Comparison of ENCODE assay signal across 40 mouse cellular contexts in genomic region chr12:83926061-83926460, GRCm38 (mm10). TPM values are rescaled to one million over a fixed set of nuclear protein-coding genes. Genes with fewer than 3 reads are reported as not detected.
DNase-seq lines count a peak whose midpoint lies in the region; ATAC-seq and TF ChIP-seq lines count a peak whose summit lies in the region.
"Had no signal": no experiment of that assay in that cellular context is flagged by ENCODE, and none has a peak within 500 bp of the region (broad histone marks: within the 10 kb centered on the region; RNA-seq: fewer than 3 reads in every experiment).

No protein-coding gene starts in this region.

- no peaks in the 10 kb centered on the region for H3K36me3 ChIP-seq in heart, embryonic 12.5 days
- no peaks in the 10 kb centered on the region for H3K36me3 ChIP-seq in lung, embryonic 14.5 days (ENCODE audit: insufficient read depth)
- H3K36me3 ChIP-seq: embryonic facial prominence, embryonic 10.5 days; embryonic facial prominence, embryonic 15.5 days; forebrain, embryonic 12.5 days; heart, embryonic 15.5 days; hindbrain, embryonic 10.5 days; hindbrain, embryonic 15.5 days; limb, embryonic 12.5 days had no signal

- TF ChIP-seq CTCF in gastrocnemius, adult 2 months (IDR thresholded peaks at IDR 0.05): no peak
- no peak for TF ChIP-seq CTCF in lung, embryonic 14.5 days (IDR thresholded peaks at IDR 0.05; ENCODE audit: low read depth)

- H3K9ac ChIP-seq in heart, embryonic 12.5 days: no peak overlapping the region
- H3K9ac ChIP-seq in lung, embryonic 14.5 days: no peak overlapping the region
- H3K9ac ChIP-seq: embryonic facial prominence, embryonic 15.5 days; forebrain, embryonic 12.5 days; forebrain, postnatal 0 days; heart, embryonic 15.5 days; hindbrain, embryonic 15.5 days; limb, embryonic 12.5 days had no signal

- H3K27ac ChIP-seq in gastrocnemius, adult 2 months: peak overlapping the region; percentile 31; the same call in 1 of the 2 replicates
- H3K27ac ChIP-seq in heart, embryonic 12.5 days (ENCODE audit: poor library complexity, severe bottlenecking): 0 out of 2 replicates have a peak overlapping the region, but pooled peaks have one; percentile 51
- H3K27ac ChIP-seq in lung, embryonic 14.5 days (ENCODE audit: low read depth): no peak overlapping the region
- H3K27ac ChIP-seq: embryonic facial prominence, embryonic 10.5 days; embryonic facial prominence, embryonic 15.5 days; forebrain, embryonic 12.5 days; hindbrain, embryonic 10.5 days; hindbrain, embryonic 15.5 days; left cerebral cortex, adult 2 months; limb, embryonic 12.5 days had no signal

- peaks cover 51% of the 10 kb centered on the region for H3K4me1 ChIP-seq in heart, embryonic 12.5 days (replicated peaks)
- peaks cover 4% of the 10 kb centered on the region; the same call in 1 of the 2 replicates for H3K4me1 ChIP-seq in lung, embryonic 14.5 days (ENCODE audit: insufficient read depth)

- no peaks in the 10 kb centered on the region for H3K9me3 ChIP-seq in heart, embryonic 12.5 days (replicated peaks)
- no peaks in the 10 kb centered on the region for H3K9me3 ChIP-seq in lung, embryonic 14.5 days (ENCODE audit: low read depth, low read length)
- H3K9me3 ChIP-seq: embryonic facial prominence, embryonic 10.5 days; embryonic facial prominence, embryonic 15.5 days; forebrain, embryonic 12.5 days; heart, embryonic 15.5 days; hindbrain, embryonic 10.5 days; hindbrain, embryonic 15.5 days; limb, embryonic 12.5 days had no signal

- ATAC-seq in heart, embryonic 12.5 days (ENCODE audit: insufficient number of reproducible peaks, low FRiP score): no peak
- ATAC-seq in lung, embryonic 14.5 days (ENCODE audit: insufficient read depth): no peak
- ATAC-seq: forebrain, postnatal 0 days; inflammation-experienced regulatory T-cells, adult 6 months; midbrain, embryonic 16.5 days had no signal

- no peak overlapping the region for H3K4me3 ChIP-seq in gastrocnemius, adult 2 months
- no peak overlapping the region for H3K4me3 ChIP-seq in heart, embryonic 12.5 days
- H3K4me3 ChIP-seq in lung, embryonic 14.5 days (ENCODE audit: low read depth, low read length): no peak overlapping the region
- H3K4me3 ChIP-seq: embryonic facial prominence, embryonic 10.5 days; embryonic facial prominence, embryonic 15.5 days; forebrain, embryonic 12.5 days; heart, embryonic 15.5 days; hindbrain, embryonic 10.5 days; hindbrain, embryonic 15.5 days; left cerebral cortex, adult 2 months; limb, embryonic 12.5 days had no signal

- no peak for DNase-seq in gastrocnemius, adult 2 months
- DNase-seq in gastrocnemius, postnatal 36 days: no peak
- DNase-seq in heart, postnatal 4 days: no peak
- peak; percentile 53 for DNase-seq in lung, embryonic 14.5 days
- no peak for DNase-seq in lung, postnatal 4 days
- DNase-seq in lung, postnatal 10 days: peak; percentile 27
- no peak for DNase-seq in urinary bladder, postnatal 36 days (ENCODE audit: low spot score in 2 of 2)
- DNase-seq: adrenal gland, adult 8-10 months; cerebellum, adult 2 months; cerebellum, postnatal 14 days; forebrain, postnatal 0 days; gastrocnemius, postnatal 10 days; kidney, adult 8-10 months; kidney, postnatal 14 days; right cerebral cortex, postnatal 25 days; spleen, adult 18-20 months; thymus, postnatal 4 days had no signal

- no peak overlapping the region for H3K4me2 ChIP-seq in heart, embryonic 12.5 days
- no peak overlapping the region for H3K4me2 ChIP-seq in lung, embryonic 14.5 days
- H3K4me2 ChIP-seq: embryonic facial prominence, embryonic 15.5 days; forebrain, embryonic 12.5 days; heart, embryonic 15.5 days; hindbrain, embryonic 15.5 days; limb, embryonic 12.5 days; liver, embryonic 11.5 days; midbrain, embryonic 11.5 days had no signal

- WGBS in heart, embryonic 12.5 days: 72% methylated on average over 2 of the region's 2 CpGs
- 42% methylated on average over 2 of the region's 2 CpGs for WGBS in lung, embryonic 14.5 days

- intact Hi-C loops in gastrocnemius, adult 2 months (cut with DNase I): loop anchor here (10.0 kb wide), 1 partner anchor 201 kb away; no protein-coding TSS in a partner anchor
- intact Hi-C loops in gastrocnemius, postnatal 36 days (cut with DNase I): no loop called here

- no peaks in the 10 kb centered on the region for H3K27me3 ChIP-seq in heart, embryonic 12.5 days (replicated peaks)
- H3K27me3 ChIP-seq in lung, embryonic 14.5 days (ENCODE audit: insufficient read depth, low read length): no peaks in the 10 kb centered on the region
- H3K27me3 ChIP-seq: CH12.LX; embryonic facial prominence, embryonic 15.5 days; forebrain, embryonic 12.5 days; heart, embryonic 15.5 days; hindbrain, embryonic 15.5 days; limb, embryonic 12.5 days had no signal

RNA-seq across cellular contexts. Expression of gene Numb, which starts 4.3 kb away (rescaled TPM):
- 10 to 100 TPM; 16.8 to 21.3 TPM for total RNA-seq in gastrocnemius, adult 2 months (2021)
- total RNA-seq in gastrocnemius, postnatal 36 days (2021): 10 to 100 TPM; 13.8 to 17.3 TPM
- polyA plus RNA-seq in heart, embryonic 12.5 days (2016; fragmentation: Nextera tagmentation; extraction: Ambion mirVana): 40.6 and 43.7 TPM in 2 replicates
- total RNA-seq in heart, postnatal 4 days (2021): 10 to 100 TPM; 34.5 to 37.1 TPM
- 36.0 and 38.3 TPM in 2 replicates for polyA plus RNA-seq in lung, embryonic 14.5 days (2014; fragmentation: Nextera tagmentation; extraction: Ambion mirVana)

RNA-seq across cellular contexts. Expression of gene Riox1, which starts 24.3 kb away (rescaled TPM):
- total RNA-seq in gastrocnemius, adult 2 months (2021): 1 to 10 TPM; 3.3 to 4.2 TPM
- total RNA-seq in gastrocnemius, postnatal 36 days (2021): 1 to 10 TPM; 3.2 to 4.1 TPM
- polyA plus RNA-seq in heart, embryonic 12.5 days (2016; fragmentation: Nextera tagmentation; extraction: Ambion mirVana): 14.7 and 16.5 TPM in 2 replicates
- total RNA-seq in heart, postnatal 4 days (2021): 10 to 100 TPM; 10.6 to 10.8 TPM
- polyA plus RNA-seq in lung, embryonic 14.5 days (2014; fragmentation: Nextera tagmentation; extraction: Ambion mirVana): 18.6 and 20.1 TPM in 2 replicates

RNA-seq across cellular contexts. Expression of gene Heatr4, which starts 58.6 kb away (rescaled TPM):
- not detected for total RNA-seq in gastrocnemius, adult 2 months (2021)
- not detected for total RNA-seq in gastrocnemius, postnatal 36 days (2021)
- not detected in 2 replicates for polyA plus RNA-seq in heart, embryonic 12.5 days (2016; fragmentation: Nextera tagmentation; extraction: Ambion mirVana)
- total RNA-seq in heart, postnatal 4 days (2021): under 1 TPM in 1 of 2 experiments, not detected in 1; 0.09 TPM
- polyA plus RNA-seq in lung, embryonic 14.5 days (2014; fragmentation: Nextera tagmentation; extraction: Ambion mirVana): not detected in 2 replicates
- total RNA-seq: adrenal gland, adult 8-10 months; adrenal gland, postnatal 4 days; CH12.LX; ES-E14; gastrocnemius, postnatal 10 days; granulocyte monocyte progenitor cell, adult 5-6 weeks; left cerebral cortex, adult 2 months; left cerebral cortex, postnatal 25 days; megakaryocyte, adult 5-6 weeks; neutrophil, adult 5-6 weeks had no signal
- polyA plus RNA-seq: C2C12; embryonic facial prominence, embryonic 10.5 days; embryonic facial prominence, embryonic 15.5 days; forebrain, embryonic 12.5 days; heart, embryonic 15.5 days; hindbrain, embryonic 10.5 days; hindbrain, embryonic 15.5 days; inflammation-experienced regulatory T-cells, adult 6 months; limb, embryonic 12.5 days; liver, embryonic 11.5 days; liver, embryonic 16.5 days; midbrain, embryonic 11.5 days; midbrain, embryonic 16.5 days; neural tube, embryonic 11.5 days had no signal

Comparison
In these comparisons a context has a peak if more than half of its experiments do, and no peak if none do; other contexts are left out.
1. DNase-seq: peak in lung, embryonic 14.5 days (single experiment) and lung, postnatal 10 days (single experiment); none in gastrocnemius, adult 2 months (single experiment), gastrocnemius, postnatal 36 days (0 of 2), heart, postnatal 4 days (single experiment), lung, postnatal 4 days (0 of 2) and urinary bladder, postnatal 36 days (0 of 2).